In the genomic region with DNA sequence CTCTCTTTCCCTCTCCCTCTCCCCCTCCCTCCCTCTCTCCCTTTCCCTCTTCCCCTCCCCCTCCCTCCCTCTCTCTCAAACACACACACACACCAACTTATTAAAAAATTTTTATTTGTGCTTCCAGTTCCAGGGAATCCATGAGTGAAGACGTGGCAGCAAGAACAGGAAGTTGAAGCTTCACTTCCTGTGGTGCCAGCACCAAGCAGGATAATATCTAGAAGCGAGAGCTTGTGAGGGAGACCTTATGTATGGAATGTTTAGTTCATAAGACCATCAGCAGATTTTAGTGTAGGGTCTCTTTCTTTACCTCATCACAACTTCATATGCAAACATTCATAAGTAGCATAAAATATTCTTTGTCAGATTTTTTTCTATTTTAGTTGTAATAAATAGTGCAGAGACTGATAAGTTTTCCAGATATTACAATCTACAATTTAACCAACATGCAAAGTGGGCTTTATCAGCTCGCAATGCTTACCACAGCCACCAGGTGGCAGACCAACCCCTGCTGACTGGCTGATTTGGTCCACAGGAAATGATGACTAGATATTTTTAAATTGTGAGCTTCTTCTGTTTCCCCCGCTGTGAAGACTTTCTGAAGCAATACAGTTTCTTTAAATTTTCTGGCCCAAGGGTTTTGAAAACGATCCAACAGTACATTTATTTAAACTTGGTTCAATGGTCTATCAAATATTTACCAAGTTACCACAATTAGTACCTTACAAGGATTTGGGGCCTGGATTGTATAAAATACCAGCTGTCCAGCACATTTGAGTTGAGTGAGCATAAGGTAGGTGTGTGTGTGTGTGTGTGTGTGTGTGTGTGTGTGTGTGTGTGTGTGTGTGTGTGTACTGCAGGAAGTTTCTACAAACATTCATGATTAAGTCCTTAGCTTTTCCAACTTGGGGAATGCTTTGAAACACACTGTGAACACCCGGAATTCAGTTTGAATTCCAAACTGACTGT, we compare ENCODE assay signal across 9 mouse cellular contexts. TPM values are rescaled to one million over a fixed set of nuclear protein-coding genes. Genes with fewer than 3 reads are reported as not detected.
DNase-seq lines count a peak whose midpoint lies in the region; ATAC-seq and TF ChIP-seq lines count a peak whose summit lies in the region.
"Had no signal": no experiment of that assay in that cellular context is flagged by ENCODE, and none has a peak within 500 bp of the region (broad histone marks: within the 10 kb centered on the region; RNA-seq: fewer than 3 reads in every experiment).

No protein-coding gene starts in this region.

- 22% methylated on average over 6 of the region's 6 CpGs for WGBS in neural tube, embryonic 15.5 days
- WGBS in stomach, embryonic 15.5 days = 7% methylated on average over 6 of the region's 6 CpGs

- no peaks in the 10 kb centered on the region for H3K79me2 ChIP-seq in myocyte (ENCODE audit: control insufficient read depth, insufficient read depth)

- no peak for ATAC-seq in neural tube, embryonic 15.5 days (ENCODE audit: low FRiP score)
- no peak for ATAC-seq in stomach, embryonic 15.5 days (ENCODE audit: insufficient read depth, low FRiP score, low read depth)

- no peaks in the 10 kb centered on the region for H3K4me1 ChIP-seq in neural tube, embryonic 15.5 days
- H3K4me1 ChIP-seq in stomach, embryonic 15.5 days = peaks cover 6% of the 10 kb centered on the region

- H3K27ac ChIP-seq in neural tube, embryonic 15.5 days (replicated peaks) = no peak overlapping the region
- H3K27ac ChIP-seq in stomach, embryonic 15.5 days = peak overlapping the region; percentile 66; the same call in 1 of the 2 replicates
- H3K27ac ChIP-seq: embryonic facial prominence, embryonic 15.5 days had no signal

- intact Hi-C loops in left cerebral cortex, postnatal 4 days (cut with DNase I) = loop anchor here (2.0 to 10.0 kb wide), 2 partner anchors 69 to 313 kb away; no protein-coding TSS in a partner anchor

- no peak overlapping the region for H3K4me2 ChIP-seq in neural tube, embryonic 15.5 days
- H3K4me2 ChIP-seq in myocyte (ENCODE audit: low read depth) = peak overlapping the region; percentile 52
- no peak overlapping the region for H3K4me2 ChIP-seq in stomach, embryonic 15.5 days
- H3K4me2 ChIP-seq: embryonic facial prominence, embryonic 15.5 days had no signal

- H3K36me3 ChIP-seq in neural tube, embryonic 15.5 days = no peaks in the 10 kb centered on the region
- no peaks in the 10 kb centered on the region for H3K36me3 ChIP-seq in myocyte (ENCODE audit: control insufficient read depth, insufficient read depth)
- H3K36me3 ChIP-seq in stomach, embryonic 15.5 days = no peaks in the 10 kb centered on the region
- H3K36me3 ChIP-seq: embryonic facial prominence, embryonic 15.5 days had no signal

- TF ChIP-seq POLR2A in myocyte (IDR thresholded peaks at IDR 0.05; ENCODE audit: insufficient read length, low read depth) = no peak

- no peak overlapping the region for H3K4me3 ChIP-seq in neural tube, embryonic 15.5 days (replicated peaks)
- no peak overlapping the region for H3K4me3 ChIP-seq in myocyte
- H3K4me3 ChIP-seq in stomach, embryonic 15.5 days (replicated peaks) = no peak overlapping the region
- H3K4me3 ChIP-seq: embryonic facial prominence, embryonic 15.5 days had no signal

- no peak overlapping the region for H3K9ac ChIP-seq in neural tube, embryonic 15.5 days (replicated peaks)
- H3K9ac ChIP-seq in stomach, embryonic 15.5 days = no peak overlapping the region
- H3K9ac ChIP-seq: embryonic facial prominence, embryonic 15.5 days had no signal

- no peaks in the 10 kb centered on the region for H3K27me3 ChIP-seq in neural tube, embryonic 15.5 days (replicated peaks)
- no peaks in the 10 kb centered on the region for H3K27me3 ChIP-seq in myocyte (ENCODE audit: control insufficient read depth, insufficient read depth, insufficient read length)
- no peaks in the 10 kb centered on the region for H3K27me3 ChIP-seq in stomach, embryonic 15.5 days (replicated peaks)
- H3K27me3 ChIP-seq: embryonic facial prominence, embryonic 15.5 days had no signal

- H3K9me3 ChIP-seq in neural tube, embryonic 15.5 days (replicated peaks) = no peaks in the 10 kb centered on the region
- H3K9me3 ChIP-seq in stomach, embryonic 15.5 days = no peaks in the 10 kb centered on the region
- H3K9me3 ChIP-seq: embryonic facial prominence, embryonic 15.5 days had no signal

- H3ac ChIP-seq in myocyte (ENCODE audit: control insufficient read depth, insufficient read length) = no peak overlapping the region

- DNase-seq in neural tube, embryonic 10.5 days (ENCODE audit: extremely low spot score, low spot score) = peak; percentile 72
- DNase-seq in cerebellum, adult 9-10 months = peak; percentile 85
- peak; percentile 80 for DNase-seq in gastrocnemius, adult 18-20 months (ENCODE audit: low spot score)
- DNase-seq in induced T-regulatory cell, adult 2 months (ENCODE audit: low read depth) = peak; percentile 92
- DNase-seq in left cerebral cortex, postnatal 4 days = peak; percentile 71

TF ChIP-seq in myocyte, 11 proteins besides CTCF, POLR2A, EP300 and RAD21:
- TF ChIP-seq MAX (IDR thresholded peaks at IDR 0.05; ENCODE audit: low read depth) = no peak
- TF ChIP-seq TCF3 (IDR thresholded peaks at IDR 0.05; ENCODE audit: insufficient read length, low read depth) = no peak
- TF ChIP-seq POLR2AphosphoS2 (IDR thresholded peaks at IDR 0.05; ENCODE audit: insufficient read length, low read depth) = no peak
- TF ChIP-seq SRF (IDR thresholded peaks at IDR 0.05; ENCODE audit: control insufficient read depth, insufficient read length, low read depth) = no peak
- no peak for TF ChIP-seq USF1 (IDR thresholded peaks at IDR 0.05; ENCODE audit: low read depth)
- no peak for TF ChIP-seq TCF12 (IDR thresholded peaks at IDR 0.05; ENCODE audit: insufficient read depth, poor library complexity, severe bottlenecking)
- TF ChIP-seq MYOG (IDR thresholded peaks at IDR 0.05; ENCODE audit: control insufficient read depth in 1 of 3, insufficient read depth in 1 of 3, insufficient read length in 2 of 3, low read depth in 2 of 3) = no peak
- TF ChIP-seq MYOD1 (IDR thresholded peaks at IDR 0.05; ENCODE audit: control insufficient read depth in 1 of 3, insufficient read length in 2 of 3, low read depth in 2 of 3) = no peak

RNA-seq across cellular contexts. Expression of gene Rpia, which starts 19.8 kb away (rescaled TPM):
- 3.2 and 3.4 TPM in 2 replicates for polyA plus RNA-seq in neural tube, embryonic 15.5 days (2015; fragmentation: Nextera tagmentation; extraction: Ambion mirVana)
- 10 to 100 TPM; 15.8 to 16.0 TPM for total RNA-seq in gastrocnemius, adult 18-20 months (2021)
- 10 to 100 TPM; 16.1 to 19.0 TPM for total RNA-seq in left cerebral cortex, postnatal 4 days (2021)
- polyA plus RNA-seq in myocyte (2012; fragmentation: generic; extraction: Trizol) = 11.6 TPM
- 4.0 and 4.7 TPM in 2 replicates for polyA plus RNA-seq in stomach, embryonic 15.5 days (2015; fragmentation: Nextera tagmentation; extraction: Ambion mirVana)

RNA-seq across cellular contexts. Expression of gene Eif2ak3, which starts 32.5 kb away (rescaled TPM):
- 11.6 and 13.3 TPM in 2 replicates for polyA plus RNA-seq in neural tube, embryonic 15.5 days (2015; fragmentation: Nextera tagmentation; extraction: Ambion mirVana)
- total RNA-seq in gastrocnemius, adult 18-20 months (2021) = 1 to 10 TPM; 2.7 to 3.9 TPM
- 10 to 100 TPM; 20.1 to 21.1 TPM for total RNA-seq in left cerebral cortex, postnatal 4 days (2021)
- polyA plus RNA-seq in myocyte (2012; fragmentation: generic; extraction: Trizol) = 3.3 TPM
- 12.5 and 12.7 TPM in 2 replicates for polyA plus RNA-seq in stomach, embryonic 15.5 days (2015; fragmentation: Nextera tagmentation; extraction: Ambion mirVana)
